Mouse (Mus musculus): ENCODE data around the gene Gm20696.

Gene Gm20696

GRCm38 (mm10) chr6:99564766-99565165 lies 101.8 kb downstream of the Gm20696 start:
- no peak for DNase-seq

GRCm38 (mm10) chr6:99556950-99557349 lies 109.6 kb downstream of the Gm20696 start:
- DNase-seq, result no peak

GRCm38 (mm10) chr6:99552816-99553215 lies 113.8 kb downstream of the Gm20696 start:
- no peak for DNase-seq

GRCm38 (mm10) chr6:99546416-99546815 lies 120.2 kb downstream of the Gm20696 start:
- DNase-seq, result no peak

GRCm38 (mm10) chr6:99545437-99545836 lies 121.2 kb downstream of the Gm20696 start:
- no peak for DNase-seq

- DNase-seq, result no peak
These were observed 125.5 kb downstream of the Gm20696 start for GRCm38 (mm10) chr6:99541105-99541504.

GRCm38 (mm10) chr6:99540653-99541052 lies 125.9 kb downstream of the Gm20696 start:
- DNase-seq, result no peak

GRCm38 (mm10) chr6:99540146-99540545 lies 126.5 kb downstream of the Gm20696 start:
- DNase-seq, result no peak

GRCm38 (mm10) chr6:99538194-99538941 lies 128.2 kb downstream of the Gm20696 start:
- no peak for DNase-seq

GRCm38 (mm10) chr6:99534211-99534745 lies 132.3 kb downstream of the Gm20696 start:
- DNase-seq, result peak; percentile 42 to 46

- no peak for DNase-seq
These were observed 134.1 kb downstream of the Gm20696 start for GRCm38 (mm10) chr6:99532458-99532857.

GRCm38 (mm10) chr6:99528972-99529371 lies 137.6 kb downstream of the Gm20696 start:
- no peak for DNase-seq

- no peak for DNase-seq
These were observed 139.0 kb downstream of the Gm20696 start for GRCm38 (mm10) chr6:99527457-99528105.

GRCm38 (mm10) chr6:99525351-99525750 lies 141.2 kb downstream of the Gm20696 start:
- DNase-seq, result peak; percentile 19 to 23

GRCm38 (mm10) chr6:99523679-99524370 lies 142.8 kb downstream of the Gm20696 start:
- no peak for DNase-seq

GRCm38 (mm10) chr6:99523109-99523632 lies 143.4 kb downstream of the Gm20696 start:
- DNase-seq, result peak in 1 of 2 experiments; percentile 61

GRCm38 (mm10) chr6:99522359-99523108 lies 144.1 kb downstream of the Gm20696 start, which contains the start of gene Foxp1:
Foxp1 (minus strand) TSS chr6:99522721.
- peak; percentile 77 to 84 for DNase-seq

- peak; percentile 39 for DNase-seq
These were observed 144.8 kb downstream of the Gm20696 start for GRCm38 (mm10) chr6:99521641-99522358.

GRCm38 (mm10) chr6:99521038-99521640 lies 145.5 kb downstream of the Gm20696 start:
- DNase-seq, result peak; percentile 28 to 32

GRCm38 (mm10) chr6:99520676-99521037 lies 145.9 kb downstream of the Gm20696 start:
- DNase-seq, result peak in 1 of 2 experiments; percentile 26

Data from cerebellum, postnatal 36 days (tissue).